Mouse (Mus musculus) neural tube, postnatal 0 days (tissue): Measurements from ENCODE around the gene Irf7. TPM values are rescaled to one million over a fixed set of nuclear protein-coding genes. Genes with fewer than 3 reads are reported as not detected.

Experiments
- microRNA counts: library from miRNA; unstranded; fragments of <30 nt; microRNA quantifications from one replicate; lab custom pipeline; 2015
- microRNA-seq: library from miRNA; unstranded; fragments of <30 nt; microRNA quantifications from one replicate; pipeline ENCODE4, GENCODE M21; 2016
- polyA plus RNA-seq: library from polyadenylated mRNA; unstranded; fragments of >200 nt; fragmentation: Nextera tagmentation; extraction: Ambion mirVana; gene quantifications from 2 replicates; pipeline ENCODE4 v1.2.1, GENCODE M21; 2015

Gene Irf7
- 4.4 and 5.6 TPM in 2 replicates for polyA plus RNA-seq

GRCm38 (mm10) chr7:141265739-141266561 is at the start of gene Irf7:
Gene Irf7, minus strand, starts transcription at chr7:141266481.

GRCm38 (mm10) chr7:141291921-141292582 is 25.8 kb upstream of the Irf7 start, which contains the start of gene Drd4:
Gene Drd4, plus strand, starts transcription at chr7:141292006.

GRCm38 (mm10) chr7:141278766-141279590 is 12.7 kb upstream of the Irf7 start, which contains the start of gene Sct:
Gene Sct, minus strand, starts transcription at chr7:141279133.

GRCm38 (mm10) chr7:141276546-141276945 is 10.3 kb upstream of the Irf7 start, which contains the start of gene Cdhr5:
Gene Cdhr5, minus strand, starts transcription at chr7:141276786.

GRCm38 (mm10) chr7:141228279-141229067 is 37.8 kb downstream of the Irf7 start, which contains the start of gene Phrf1:
Gene Phrf1, plus strand, starts transcription at chr7:141228784.

GRCm38 (mm10) chr7:141215101-141215879 is 51.0 kb downstream of the Irf7 start, which contains the start of gene Rassf7:
Gene Rassf7, plus strand, starts transcription at chr7:141215860.

GRCm38 (mm10) chr7:141213605-141214235 is 52.6 kb downstream of the Irf7 start, which contains the start of gene Lmntd2:
Gene Lmntd2, minus strand, starts transcription at chr7:141214080.

MicroRNA genes within 50 kb of the gene (microRNA counts, 519-probe panel; counts per million panel counts)
- 4,062 counts per million, percentile 34 among the panel's probes with 10 or more counts for microRNA mmu-miR-210 (lab: Ali Mortazavi, UCI)

Small RNA genes lying within 50 kb of the gene (microRNA-seq; reads per million reads assigned to microRNA genes)
- gene Mir210 = 308 reads per million, percentile 62 among the genes with 10 or more reads in this experiment

Other genes with a start within 250 kb of the Irf7 start
- 4.0 and 4.5 TPM in 2 replicates for gene Ifitm6, start 248.6 kb downstream of the Irf7 start, polyA plus RNA-seq
- gene Gm17387, start 237.3 kb downstream of the Irf7 start, polyA plus RNA-seq = not detected in 2 replicates
- 38.2 and 39.6 TPM in 2 replicates for gene B4galnt4, start 205.4 kb downstream of the Irf7 start, polyA plus RNA-seq
- gene Pkp3, start 188.3 kb downstream of the Irf7 start, polyA plus RNA-seq = 0.28 TPM in 1 of 2 replicates, not detected in the other
- 2.2 and 3.4 TPM in 2 replicates for gene Sigirr, start 165.9 kb downstream of the Irf7 start, polyA plus RNA-seq
- 0.22 and 0.51 TPM in 2 replicates for gene Ano9, start 148.7 kb downstream of the Irf7 start, polyA plus RNA-seq
- gene Ptdss2, start 144.1 kb downstream of the Irf7 start, polyA plus RNA-seq = 79.0 and 88.5 TPM in 2 replicates
- gene Rnh1, start 93.6 kb downstream of the Irf7 start, polyA plus RNA-seq = 56.1 and 58.4 TPM in 2 replicates
- 234 and 238 TPM in 2 replicates for gene Hras, start 72.5 kb downstream of the Irf7 start, polyA plus RNA-seq
- 4.5 and 5.7 TPM in 2 replicates for gene Lrrc56, start 72.3 kb downstream of the Irf7 start, polyA plus RNA-seq
- gene Lmntd2, start 52.4 kb downstream of the Irf7 start, polyA plus RNA-seq = 0.18 and 0.44 TPM in 2 replicates
- 18.2 and 21.4 TPM in 2 replicates for gene Rassf7, start 50.6 kb downstream of the Irf7 start, polyA plus RNA-seq
- gene Phrf1, start 37.7 kb downstream of the Irf7 start, polyA plus RNA-seq = 32.1 and 33.6 TPM in 2 replicates
- gene Cdhr5, start 10.3 kb upstream of the Irf7 start, polyA plus RNA-seq = 0.20 TPM in 1 of 2 replicates, not detected in the other
- gene Sct, start 12.7 kb upstream of the Irf7 start, polyA plus RNA-seq = 6.4 and 7.7 TPM in 2 replicates
- gene Drd4, start 25.5 kb upstream of the Irf7 start, polyA plus RNA-seq = 0.62 and 1.3 TPM in 2 replicates
- gene Deaf1, start 61.2 kb upstream of the Irf7 start, polyA plus RNA-seq = 212 and 254 TPM in 2 replicates
- gene Tmem80, start 61.3 kb upstream of the Irf7 start, polyA plus RNA-seq = 41.4 and 42.7 TPM in 2 replicates
- 0.45 and 0.84 TPM in 2 replicates for gene Eps8l2, start 72.4 kb upstream of the Irf7 start, polyA plus RNA-seq
- gene Taldo1, start 125.7 kb upstream of the Irf7 start, polyA plus RNA-seq = 246 and 267 TPM in 2 replicates
- gene Gatd1, start 147.7 kb upstream of the Irf7 start, polyA plus RNA-seq = 44.0 and 44.6 TPM in 2 replicates
- gene Cend1, start 163.0 kb upstream of the Irf7 start, polyA plus RNA-seq = 255 and 295 TPM in 2 replicates
- gene Slc25a22, start 171.4 kb upstream of the Irf7 start, polyA plus RNA-seq = 69.2 and 77.6 TPM in 2 replicates
- gene Pidd1, start 177.5 kb upstream of the Irf7 start, polyA plus RNA-seq = 1.2 and 1.4 TPM in 2 replicates
- 775 and 923 TPM in 2 replicates for gene Rplp2, start 180.9 kb upstream of the Irf7 start, polyA plus RNA-seq
- gene Pnpla2, start 188.7 kb upstream of the Irf7 start, polyA plus RNA-seq = 19.9 and 22.2 TPM in 2 replicates
- 4.9 and 10.1 TPM in 2 replicates for gene Cracr2b, start 194.6 kb upstream of the Irf7 start, polyA plus RNA-seq
- 18.5 and 18.6 TPM in 2 replicates for gene Cd151, start 200.9 kb upstream of the Irf7 start, polyA plus RNA-seq
- 86.6 and 89.5 TPM in 2 replicates for gene Polr2l, start 208.7 kb upstream of the Irf7 start, polyA plus RNA-seq
- gene Tspan4, start 208.8 kb upstream of the Irf7 start, polyA plus RNA-seq = 106 TPM in 2 replicates